Mouse (Mus musculus) megakaryocyte, embryonic 14.5 days (primary cell): Measurements from ENCODE around the gene Sgcd.

Experiments
- FLI1 ChIP-seq: IDR thresholded peaks from 2 replicates; pipeline ENCODE4 v1.6.1; 2012; ENCODE audit warnings: low read length, inconsistent platforms, mixed read lengths
- GATA1 ChIP-seq: IDR thresholded peaks from 3 replicates; pipeline ENCODE4 v1.6.1; 2012; ENCODE audit warnings: mixed read lengths, low read length, inconsistent platforms, borderline replicate concordance

DNA sequence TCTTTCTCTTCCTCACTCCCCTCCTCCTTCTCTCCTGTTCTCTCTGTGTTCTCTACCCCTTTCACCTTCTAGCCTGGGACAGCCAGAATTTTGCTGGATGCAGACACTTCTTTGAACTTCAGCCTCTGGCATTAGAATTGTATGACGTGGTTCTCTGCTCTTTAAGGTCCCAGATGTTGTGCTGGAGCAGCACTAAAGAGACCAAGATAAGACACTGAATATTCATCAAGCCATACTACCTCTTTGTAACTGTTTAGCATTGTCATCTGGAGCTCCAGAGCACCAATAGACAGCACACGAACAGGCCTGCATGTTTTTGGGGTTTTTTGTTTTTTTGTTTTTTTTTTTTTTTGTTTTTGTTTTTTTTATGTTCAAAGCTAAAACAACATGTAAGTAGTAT is 541.0 kb downstream of the Sgcd start:
- TF ChIP-seq FLI1: no peak
- TF ChIP-seq GATA1: no peak
